Mouse (Mus musculus): ENCODE data around the gene Evc2. TPM values are rescaled to one million over a fixed set of nuclear protein-coding genes. Genes with fewer than 3 reads are reported as not detected.

The Evc2 gene
- polyA plus RNA-seq, 1 experiment, result 5.0 TPM

DNA sequence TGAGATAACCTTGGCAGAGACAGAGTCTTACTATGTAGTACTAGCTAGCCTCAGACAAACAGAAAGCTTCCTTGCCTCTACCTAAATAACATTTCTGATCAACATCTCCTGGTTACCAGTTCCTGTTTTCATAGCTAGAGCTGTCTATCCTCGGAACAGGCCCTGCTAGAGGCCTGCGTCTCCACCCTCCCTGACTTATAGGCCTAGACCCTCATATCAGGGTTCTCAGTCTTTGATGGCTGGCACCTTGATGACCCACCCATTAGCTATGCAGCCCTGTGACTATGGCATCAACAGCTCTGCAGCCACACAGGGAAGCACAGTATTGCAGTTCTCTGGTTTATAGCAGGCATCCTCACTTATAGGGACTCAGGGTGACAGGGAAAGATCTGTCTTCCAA, 119.5 kb downstream of the Evc2 start:
- WGBS, result 86% methylated on average over 2 of the region's 2 CpGs
- Histone ChIP-seq H3K27ac (ENCODE audit: insufficient read depth, low read length) (no peak overlapping the region), H3K4me3 (replicated peaks; ENCODE audit: insufficient read depth, low read depth, low read length) (no peak overlapping the region), H3K4me1 (ENCODE audit: control insufficient read depth, insufficient read depth, low read length) (no peaks in the 10 kb centered on the region), H3K27me3 (ENCODE audit: control insufficient read depth, insufficient read depth, low read length) (no peaks in the 10 kb centered on the region)
- TF ChIP-seq CTCF (IDR thresholded peaks at IDR 0.05; ENCODE audit: borderline replicate concordance, insufficient read depth, low read depth, low read length), result no peak
- DNase-seq, result no peak

DNA sequence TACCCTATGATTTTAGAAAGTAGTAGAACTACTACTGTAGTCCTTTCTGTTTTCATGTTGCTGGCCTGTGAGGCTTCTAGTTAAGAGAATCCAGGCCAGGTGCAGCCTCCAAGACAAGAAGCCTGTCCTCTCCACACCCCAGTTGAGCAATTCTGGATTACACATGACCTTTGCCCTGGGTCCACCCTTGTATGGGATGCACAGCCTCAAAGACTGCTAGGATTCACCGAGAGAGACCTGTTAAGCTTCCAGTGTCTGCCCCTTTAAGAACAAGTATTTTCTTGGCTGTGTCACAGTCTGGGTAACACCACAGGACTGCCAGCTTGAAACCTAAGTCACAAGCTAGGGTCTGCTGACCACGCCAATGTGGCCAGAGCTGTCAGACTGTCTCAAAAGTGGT, 119.9 kb downstream of the Evc2 start:
- TF ChIP-seq POLR2A (IDR thresholded peaks at IDR 0.05; ENCODE audit: borderline replicate concordance, insufficient read depth, low read length) (no peak), CTCF (IDR thresholded peaks at IDR 0.05; ENCODE audit: borderline replicate concordance, insufficient read depth, low read depth, low read length) (no peak)
- Histone ChIP-seq H3K27ac (ENCODE audit: insufficient read depth, low read length) (no peak overlapping the region), H3K4me1 (ENCODE audit: control insufficient read depth, insufficient read depth, low read length) (no peaks in the 10 kb centered on the region), H3K4me3 (replicated peaks; ENCODE audit: insufficient read depth, low read depth, low read length) (no peak overlapping the region), H3K27me3 (ENCODE audit: control insufficient read depth, insufficient read depth, low read length) (no peaks in the 10 kb centered on the region)
- 48% methylated on average over 2 of the region's 2 CpGs for WGBS
- DNase-seq, result no peak

DNA sequence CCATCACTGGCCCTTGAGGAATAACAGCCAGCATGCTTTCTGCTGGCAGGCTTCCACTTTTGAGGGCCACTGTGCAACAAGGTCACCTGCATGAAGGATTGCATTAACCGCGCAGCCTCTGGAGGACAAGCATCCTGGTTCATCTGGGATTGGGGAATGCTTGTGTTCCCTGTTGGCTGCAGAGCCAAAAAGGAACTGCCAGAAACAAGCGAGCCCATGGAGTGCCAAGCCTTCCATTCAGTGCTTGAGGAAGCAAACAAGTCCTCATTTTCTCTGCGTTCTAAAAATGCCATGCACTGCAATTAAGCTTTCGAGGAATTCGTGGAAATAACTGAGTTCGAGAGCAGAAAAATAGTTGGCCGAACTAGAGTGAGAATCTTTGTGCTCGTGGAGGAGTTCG, 127.2 kb downstream of the Evc2 start:
- no peak overlapping the region for H3K4me3 ChIP-seq (replicated peaks; ENCODE audit: insufficient read depth, low read depth, low read length)
- 75% methylated on average over 10 of the region's 10 CpGs for WGBS
- peak in 1 of 2 experiments; percentile 5 for DNase-seq
- no peaks in the 10 kb centered on the region; the same call in 1 of the 2 replicates for H3K27me3 ChIP-seq (ENCODE audit: control insufficient read depth, insufficient read depth, low read length)
- H3K27ac ChIP-seq (ENCODE audit: insufficient read depth, low read length), result no peak overlapping the region
- H3K4me1 ChIP-seq (ENCODE audit: control insufficient read depth, insufficient read depth, low read length), result no peaks in the 10 kb centered on the region
- no peak for TF ChIP-seq CTCF (IDR thresholded peaks at IDR 0.05; ENCODE audit: borderline replicate concordance, insufficient read depth, low read depth, low read length)
- TF ChIP-seq POLR2A (IDR thresholded peaks at IDR 0.05; ENCODE audit: borderline replicate concordance, insufficient read depth, low read length), result no peak

DNA sequence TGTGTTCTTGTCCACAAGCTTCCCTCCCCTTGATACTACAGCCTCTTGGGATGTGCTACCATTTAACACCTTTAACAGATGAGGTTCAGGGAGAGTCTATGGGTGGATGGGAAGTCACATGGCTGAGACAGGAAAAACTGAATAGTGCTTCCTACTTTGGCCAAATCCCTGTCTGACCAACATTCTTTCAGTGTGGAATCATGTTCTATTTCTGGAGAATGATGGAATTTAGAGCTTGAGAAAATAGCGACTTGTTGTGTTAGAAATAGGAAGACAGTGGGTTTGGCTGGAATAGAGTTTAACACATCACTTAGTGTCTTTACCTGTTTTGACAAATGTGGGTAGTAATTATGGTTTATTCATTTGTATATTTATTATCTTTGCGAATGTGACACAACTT, 129.3 kb downstream of the Evc2 start:
- WGBS, result 91% methylated on average over 2 of the region's 2 CpGs
- no peak overlapping the region for H3K4me3 ChIP-seq (replicated peaks; ENCODE audit: insufficient read depth, low read depth, low read length)
- H3K27me3 ChIP-seq (ENCODE audit: control insufficient read depth, insufficient read depth, low read length), result no peaks in the 10 kb centered on the region; the same call in 1 of the 2 replicates
- DNase-seq, result no peak
- H3K27ac ChIP-seq (ENCODE audit: insufficient read depth, low read length), result no peak overlapping the region
- no peaks in the 10 kb centered on the region for H3K4me1 ChIP-seq (ENCODE audit: control insufficient read depth, insufficient read depth, low read length)
- TF ChIP-seq POLR2A (IDR thresholded peaks at IDR 0.05; ENCODE audit: borderline replicate concordance, insufficient read depth, low read length), result no peak
- no peak for TF ChIP-seq CTCF (IDR thresholded peaks at IDR 0.05; ENCODE audit: borderline replicate concordance, insufficient read depth, low read depth, low read length)

DNA sequence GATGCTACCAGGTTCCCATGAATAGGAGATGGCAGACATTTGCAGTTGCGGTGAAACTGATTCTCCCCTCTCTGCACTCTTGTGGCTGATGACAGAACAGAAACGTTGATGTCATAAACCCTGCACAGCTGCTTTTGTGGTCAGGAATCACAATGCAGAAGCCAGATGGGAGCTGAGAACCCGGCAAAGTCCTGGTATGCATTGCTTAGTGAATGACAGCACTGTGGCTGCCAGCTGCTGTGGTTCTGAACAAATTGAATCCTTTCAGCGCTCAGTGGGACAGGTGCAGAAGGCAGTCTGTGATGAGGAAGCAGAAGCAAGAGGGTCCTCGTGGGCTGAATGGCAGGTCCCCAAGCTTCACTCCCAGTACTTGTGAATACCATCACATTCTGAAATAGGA, 130.7 kb downstream of the Evc2 start:
- Histone ChIP-seq H3K4me1 (ENCODE audit: control insufficient read depth, insufficient read depth, low read length) (no peaks in the 10 kb centered on the region), H3K4me3 (replicated peaks; ENCODE audit: insufficient read depth, low read depth, low read length) (no peak overlapping the region), H3K27me3 (ENCODE audit: control insufficient read depth, insufficient read depth, low read length) (no peaks in the 10 kb centered on the region; the same call in 1 of the 2 replicates), H3K27ac (ENCODE audit: insufficient read depth, low read length) (no peak overlapping the region)
- no peak for DNase-seq
- WGBS, result 45% methylated on average over 5 of the region's 5 CpGs
- TF ChIP-seq CTCF (IDR thresholded peaks at IDR 0.05; ENCODE audit: borderline replicate concordance, insufficient read depth, low read depth, low read length) (no peak), POLR2A (IDR thresholded peaks at IDR 0.05; ENCODE audit: borderline replicate concordance, insufficient read depth, low read length) (no peak)

DNA sequence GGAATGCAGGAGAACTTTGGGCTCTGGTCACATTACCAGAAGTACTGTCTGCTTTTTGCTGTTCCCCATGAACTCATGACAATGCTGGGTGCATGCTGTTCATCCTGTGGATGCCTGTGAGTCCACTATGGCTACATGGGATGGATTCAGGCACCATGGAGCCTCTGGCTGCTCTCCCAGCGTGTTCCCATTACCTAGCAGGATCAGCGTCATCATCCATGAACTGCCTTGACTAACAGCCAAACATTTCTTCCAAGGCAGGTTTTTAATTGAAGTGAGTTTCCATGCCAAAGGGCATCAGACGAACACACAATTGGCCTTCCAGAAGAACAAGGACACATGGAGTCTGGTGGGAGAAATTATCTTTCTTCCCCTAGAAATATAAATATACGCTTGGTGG, 133.3 kb downstream of the Evc2 start:
- H3K27me3 ChIP-seq (ENCODE audit: control insufficient read depth, insufficient read depth, low read length), result no peaks in the 10 kb centered on the region; the same call in 1 of the 2 replicates
- DNase-seq, result no peak
- H3K4me3 ChIP-seq (replicated peaks; ENCODE audit: insufficient read depth, low read depth, low read length), result no peak overlapping the region
- H3K27ac ChIP-seq (ENCODE audit: insufficient read depth, low read length), result no peak overlapping the region
- H3K4me1 ChIP-seq (ENCODE audit: control insufficient read depth, insufficient read depth, low read length), result no peaks in the 10 kb centered on the region
- 28% methylated on average over 4 of the region's 4 CpGs for WGBS
- TF ChIP-seq POLR2A (IDR thresholded peaks at IDR 0.05; ENCODE audit: borderline replicate concordance, insufficient read depth, low read length) (no peak), CTCF (IDR thresholded peaks at IDR 0.05; ENCODE audit: borderline replicate concordance, insufficient read depth, low read depth, low read length) (no peak)

DNA sequence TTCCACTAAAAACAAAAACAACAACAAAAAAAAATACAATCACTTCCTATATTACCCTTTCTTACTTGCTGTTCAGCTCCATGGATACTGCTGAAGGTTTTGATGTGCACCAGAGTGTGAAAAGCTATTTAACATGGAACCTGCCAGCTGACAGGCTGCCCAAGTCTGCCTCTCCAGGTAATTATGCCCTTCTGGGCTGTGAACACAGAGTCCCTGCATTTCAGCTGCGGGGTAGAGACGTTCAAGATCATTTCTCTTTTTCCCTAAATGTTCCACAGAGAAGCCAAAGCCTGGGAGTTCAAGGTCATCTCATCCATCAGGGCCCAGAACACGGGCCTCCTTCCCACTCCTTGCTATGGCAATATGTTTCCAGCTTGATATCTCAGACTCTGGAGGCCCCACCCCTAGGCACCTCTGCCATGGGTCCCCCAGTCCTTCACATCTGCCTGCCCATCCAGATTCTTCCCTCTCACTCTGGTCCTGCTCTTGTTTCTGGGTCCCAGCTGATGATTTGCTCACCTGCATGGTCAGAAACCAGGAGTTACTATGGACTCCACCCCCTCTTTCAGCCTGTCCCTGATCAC, 133.8 kb downstream of the Evc2 start:
- TF ChIP-seq POLR2A (IDR thresholded peaks at IDR 0.05; ENCODE audit: borderline replicate concordance, insufficient read depth, low read length), result no peak
- 15% methylated on average over 3 of the region's 3 CpGs for WGBS
- no peaks in the 10 kb centered on the region; the same call in 1 of the 2 replicates for H3K27me3 ChIP-seq (ENCODE audit: control insufficient read depth, insufficient read depth, low read length)
- no peaks in the 10 kb centered on the region for H3K4me1 ChIP-seq (ENCODE audit: control insufficient read depth, insufficient read depth, low read length)
- H3K4me3 ChIP-seq (replicated peaks; ENCODE audit: insufficient read depth, low read depth, low read length), result no peak overlapping the region
- H3K27ac ChIP-seq (ENCODE audit: insufficient read depth, low read length), result no peak overlapping the region
- DNase-seq, result no peak

Other genes with a start within 250 kb of the Evc2 start
- 207 and 227 TPM in 2 replicates for gene Crmp1, start 96.6 kb upstream of the Evc2 start, polyA plus RNA-seq (2012; rRNA removed)
- 7.7 and 10.1 TPM in 2 replicates for gene Evc, start 1.6 kb upstream of the Evc2 start, polyA plus RNA-seq (2012; rRNA removed)